Mouse (Mus musculus) megakaryocyte, embryonic 14.5 days (primary cell): Measurements from ENCODE around the gene Trmt1. TPM values are rescaled to one million over a fixed set of nuclear protein-coding genes. Genes with fewer than 3 reads are reported as not detected.

Experiments
- H3K27me3 ChIP-seq: replicated peaks from 2 replicates; pipeline ENCODE3; 2012; ENCODE audit warnings: inconsistent platforms
- H3K36me3 ChIP-seq: replicated peaks from 2 replicates; pipeline ENCODE3; 2012; ENCODE audit warnings: low read length, inconsistent platforms, mixed read lengths
- H3K4me1 ChIP-seq: 2 replicates; pipeline ENCODE4 v1.6.1; 2012; ENCODE audit warnings: inconsistent platforms
- H3K4me3 ChIP-seq: replicated peaks from 2 replicates; pipeline ENCODE3; 2012; ENCODE audit warnings: moderate library complexity, mild to moderate bottlenecking, inconsistent platforms
- H3K9me3 ChIP-seq: 2 replicates; pipeline ENCODE4 v1.6.1; 2012; ENCODE audit warnings: inconsistent platforms
- FLI1 ChIP-seq: IDR thresholded peaks from 2 replicates; pipeline ENCODE4 v1.6.1; 2012; ENCODE audit warnings: low read length, inconsistent platforms, mixed read lengths
- GATA1 ChIP-seq: IDR thresholded peaks from 3 replicates; pipeline ENCODE4 v1.6.1; 2012; ENCODE audit warnings: mixed read lengths, low read length, inconsistent platforms, borderline replicate concordance
- polyA plus RNA-seq: library from polyadenylated mRNA; stranded (reverse); fragments of >175 nt; gene quantifications from 2 replicates; pipeline ENCODE4 v1.2.3, GENCODE M21; 2012; ENCODE audit warnings: low replicate concordance; ENCODE audit not compliant: insufficient read depth

Gene Trmt1
- polyA plus RNA-seq, 1 experiment: 120 TPM

- peaks cover 78% of the 10 kb centered on the region for H3K36me3 ChIP-seq
- H3K27me3 ChIP-seq: peaks cover 11% of the 10 kb centered on the region
These were observed 30.7 kb downstream of the Trmt1 start for GRCm38 (mm10) chr8:84716790-84717189.

GRCm38 (mm10) chr8:84718476-84718875 lies 32.4 kb downstream of the Trmt1 start:
- Histone ChIP-seq H3K4me1 (peaks cover 60% of the 10 kb centered on the region), H3K36me3 (peaks cover 74% of the 10 kb centered on the region), H3K9me3 (no peaks in the 10 kb centered on the region), H3K27me3 (peaks cover 11% of the 10 kb centered on the region), H3K4me3 (no peak overlapping the region)
- TF ChIP-seq FLI1 (no peak), GATA1 (no peak)

More at GRCm38 (mm10) chr8:84716790-84717189, 30.7 kb downstream of the Trmt1 start:
- Histone ChIP-seq H3K4me1 (peaks cover 57% of the 10 kb centered on the region), H3K4me3 (no peak overlapping the region), H3K9me3 (no peaks in the 10 kb centered on the region)
- no peak for TF ChIP-seq GATA1
- TF ChIP-seq FLI1: no peak

- no peak for TF ChIP-seq GATA1
- no peak for TF ChIP-seq FLI1
- Histone ChIP-seq H3K4me3 (no peak overlapping the region), H3K9me3 (no peaks in the 10 kb centered on the region), H3K36me3 (peaks cover 67% of the 10 kb centered on the region), H3K27me3 (peaks cover 11% of the 10 kb centered on the region), H3K4me1 (peaks cover 60% of the 10 kb centered on the region)
These were observed 33.0 kb downstream of the Trmt1 start for GRCm38 (mm10) chr8:84718959-84719690.

GRCm38 (mm10) chr8:84722530-84722849 lies 36.4 kb downstream of the Trmt1 start:
- Histone ChIP-seq H3K36me3 (peaks cover 68% of the 10 kb centered on the region), H3K4me1 (peaks cover 85% of the 10 kb centered on the region), H3K27me3 (peaks cover 3% of the 10 kb centered on the region), H3K9me3 (no peaks in the 10 kb centered on the region), H3K4me3 (peak overlapping the region; percentile 88)
- no peak for TF ChIP-seq GATA1
- TF ChIP-seq FLI1: no peak

- no peak for TF ChIP-seq GATA1
- TF ChIP-seq FLI1: no peak
- Histone ChIP-seq H3K4me1 (peaks cover 91% of the 10 kb centered on the region), H3K27me3 (peaks cover 3% of the 10 kb centered on the region), H3K36me3 (peaks cover 66% of the 10 kb centered on the region), H3K9me3 (no peaks in the 10 kb centered on the region), H3K4me3 (peak within 1 kb of the TSS; percentile 88)
These were observed 36.9 kb downstream of the Trmt1 start, which contains the start of gene G430095P16Rik for GRCm38 (mm10) chr8:84722850-84723570. Gene G430095P16Rik (plus strand): TSS chr8:84723007.

- H3K4me3 ChIP-seq: peak overlapping the region; percentile 88
- peaks cover 95% of the 10 kb centered on the region for H3K4me1 ChIP-seq
- H3K27me3 ChIP-seq: peaks cover 3% of the 10 kb centered on the region
- H3K9me3 ChIP-seq: no peaks in the 10 kb centered on the region
- TF ChIP-seq GATA1 (no peak), FLI1 (no peak)
- peaks cover 66% of the 10 kb centered on the region for H3K36me3 ChIP-seq
These were observed 37.4 kb downstream of the Trmt1 start for GRCm38 (mm10) chr8:84723571-84723900.

- Histone ChIP-seq H3K9me3 (no peaks in the 10 kb centered on the region), H3K36me3 (peaks cover 58% of the 10 kb centered on the region), H3K4me3 (peak overlapping the region; percentile 78), H3K4me1 (peaks cover 95% of the 10 kb centered on the region), H3K27me3 (no peaks in the 10 kb centered on the region)
- TF ChIP-seq GATA1: no peak
- no peak for TF ChIP-seq FLI1
These were observed 38.6 kb downstream of the Trmt1 start for GRCm38 (mm10) chr8:84724683-84725082.

- Histone ChIP-seq H3K27me3 (no peaks in the 10 kb centered on the region), H3K4me3 (peak overlapping the region; percentile 47), H3K36me3 (peaks cover 51% of the 10 kb centered on the region), H3K9me3 (no peaks in the 10 kb centered on the region), H3K4me1 (peaks cover 95% of the 10 kb centered on the region)
- no peak for TF ChIP-seq GATA1
- TF ChIP-seq FLI1: no peak
These were observed 39.3 kb downstream of the Trmt1 start for GRCm38 (mm10) chr8:84725246-84725940.

GRCm38 (mm10) chr8:84725941-84726259 lies 39.8 kb downstream of the Trmt1 start:
- TF ChIP-seq FLI1 (no peak), GATA1 (no peak)
- peaks cover 46% of the 10 kb centered on the region for H3K36me3 ChIP-seq
- peak overlapping the region; percentile 64 for H3K4me3 ChIP-seq
- H3K4me1 ChIP-seq: peaks cover 98% of the 10 kb centered on the region
- H3K9me3 ChIP-seq: no peaks in the 10 kb centered on the region
- H3K27me3 ChIP-seq: no peaks in the 10 kb centered on the region

GRCm38 (mm10) chr8:84728474-84728873 lies 42.4 kb downstream of the Trmt1 start:
- H3K27me3 ChIP-seq: peaks cover 10% of the 10 kb centered on the region
- H3K4me3 ChIP-seq: no peak overlapping the region
- peaks cover 100% of the 10 kb centered on the region for H3K4me1 ChIP-seq
- H3K9me3 ChIP-seq: no peaks in the 10 kb centered on the region
- no peak for TF ChIP-seq GATA1
- H3K36me3 ChIP-seq: peaks cover 38% of the 10 kb centered on the region
